Mouse (Mus musculus): ENCODE measurements around the gene Fam117a. TPM values are rescaled to one million over a fixed set of nuclear protein-coding genes. Genes with fewer than 3 reads are reported as not detected.
A peak's percentile ranks its signal among the peaks of the same experiment; 100 is the strongest.
"Not testable (repeated sequence)": the region's sequence is repeated elsewhere in the genome, so short reads cannot be mapped to it uniquely, and the experiment has no call there.

Fam117a gene
- polyA plus RNA-seq, 1 experiment from 2014 or later, result 2.2 TPM

DNA sequence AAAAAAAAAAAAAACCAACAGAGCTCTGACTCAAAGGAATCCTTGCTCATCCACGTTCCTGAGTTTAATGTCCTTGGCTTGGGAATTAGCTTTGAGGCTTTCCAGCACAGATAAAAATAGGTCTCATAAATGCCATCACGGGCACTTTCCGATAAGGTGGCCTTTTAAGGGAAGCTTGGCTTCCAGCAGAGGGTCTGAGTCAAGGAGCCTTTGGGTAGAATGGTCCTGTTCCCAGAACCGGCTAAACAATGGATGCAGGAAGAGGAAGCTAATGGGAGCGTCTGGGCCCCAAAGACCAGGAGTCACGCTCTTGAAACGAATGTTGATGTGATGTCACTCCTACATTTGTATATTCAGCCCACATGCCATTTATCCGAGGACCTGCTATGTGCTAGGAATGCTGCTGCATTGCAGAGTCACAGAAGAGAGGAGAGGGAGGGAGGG is 65.9 kb downstream of the Fam117a start:
- ATAC-seq (replicated peaks), result no peak
- H3K27me3 ChIP-seq (replicated peaks), result no peaks in the 10 kb centered on the region
- H3K36me3 ChIP-seq (replicated peaks), result no peaks in the 10 kb centered on the region
- H3K9ac ChIP-seq, result no peak overlapping the region
- 35% methylated on average over 8 of the region's 8 CpGs for WGBS
- H3K4me2 ChIP-seq, result no peak overlapping the region
- no peaks in the 10 kb centered on the region for H3K9me3 ChIP-seq
- H3K4me1 ChIP-seq, result 0 out of 2 replicates have a peak, but pooled peaks cover 5% of the 10 kb centered on the region
- no peak overlapping the region for H3K27ac ChIP-seq
- no peak overlapping the region for H3K4me3 ChIP-seq

DNA sequence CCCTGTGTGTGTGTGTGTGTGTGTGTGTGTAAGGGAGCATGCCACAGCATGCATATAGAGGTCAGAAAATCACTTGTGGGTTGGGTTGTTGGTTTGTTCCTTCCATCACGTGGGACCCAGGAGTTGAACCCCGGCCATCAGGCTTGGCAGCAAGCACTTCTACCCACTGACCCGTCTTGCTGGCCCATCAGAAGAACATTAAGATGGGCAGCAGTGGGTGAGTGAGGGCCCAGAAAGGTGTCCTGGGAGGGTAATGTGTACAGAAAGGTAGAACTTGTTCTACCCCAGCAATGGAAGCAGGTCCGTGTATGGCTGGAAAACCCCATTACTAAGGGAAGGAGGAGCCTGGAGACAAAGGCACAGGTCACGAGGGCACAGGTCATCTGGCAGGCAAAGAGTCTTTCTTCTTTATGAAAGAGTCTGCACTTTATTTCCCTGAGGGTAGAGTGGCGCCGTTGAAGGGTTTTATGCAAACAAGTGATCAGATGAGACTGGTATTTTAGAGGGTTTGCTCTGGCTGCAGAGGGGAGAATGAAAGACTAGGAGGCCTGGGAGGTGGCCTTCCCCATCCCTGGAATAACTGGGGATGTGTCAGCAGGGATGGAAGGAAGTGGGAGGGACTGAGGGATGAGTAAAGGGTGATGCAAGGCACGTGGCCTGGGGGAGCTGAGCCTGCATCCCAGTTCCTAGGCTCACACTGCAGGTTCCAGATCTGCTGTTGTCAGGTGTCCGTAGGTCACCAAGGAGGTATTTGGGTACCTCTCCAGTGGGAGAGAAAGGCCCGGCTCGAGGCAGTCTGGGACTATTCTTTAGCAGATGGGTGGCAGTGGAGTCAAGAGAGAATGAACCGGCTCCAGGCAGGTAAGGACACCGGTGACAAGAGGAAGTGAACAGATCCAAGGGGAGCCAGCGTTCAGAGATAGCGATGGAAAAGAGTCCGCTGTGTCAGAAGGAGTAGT is 66.8 kb downstream of the Fam117a start:
- Histone ChIP-seq H3K9me3 (no peaks in the 10 kb centered on the region), H3K4me3 (no peak overlapping the region)

DNA sequence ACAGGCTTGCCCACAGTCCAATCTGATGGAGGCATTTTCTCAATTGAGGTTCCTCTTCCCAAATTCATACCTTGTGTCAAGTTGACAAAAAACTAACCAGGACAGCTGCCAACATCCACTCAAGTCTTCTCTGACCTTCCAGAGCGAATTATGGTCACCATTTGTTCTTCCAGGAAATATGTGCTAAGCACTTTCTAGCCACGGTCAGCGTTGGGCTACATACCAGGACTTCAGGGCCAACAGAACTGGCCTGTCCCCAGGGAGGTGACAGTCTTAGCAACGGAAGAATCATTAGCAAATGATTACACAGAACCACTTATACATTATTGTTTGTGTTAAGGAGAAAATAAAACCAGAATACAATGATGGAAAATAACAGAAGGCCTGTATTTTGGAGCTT is 69.0 kb downstream of the Fam117a start:
- no peak overlapping the region for H3K27ac ChIP-seq
- H3K4me1 ChIP-seq, result no peaks in the 10 kb centered on the region
- H3K4me3 ChIP-seq, result no peak overlapping the region
- no peak overlapping the region for H3K4me2 ChIP-seq
- H3K9ac ChIP-seq, result no peak overlapping the region
- 82% methylated on average over 4 of the region's 4 CpGs for WGBS
- H3K27me3 ChIP-seq (replicated peaks), result no peaks in the 10 kb centered on the region
- no peaks in the 10 kb centered on the region for H3K36me3 ChIP-seq (replicated peaks)
- no peak for ATAC-seq (replicated peaks)
- H3K9me3 ChIP-seq, result no peaks in the 10 kb centered on the region

More for the DNA sequence above, 66.8 kb downstream of the Fam117a start:
- 65% methylated on average over 16 of the region's 16 CpGs for WGBS
- Histone ChIP-seq H3K27ac (no peak overlapping the region), H3K27me3 (replicated peaks) (no peaks in the 10 kb centered on the region), H3K9ac (no peak overlapping the region), H3K4me2 (no peak overlapping the region), H3K4me1 (0 out of 2 replicates have a peak, but pooled peaks cover 5% of the 10 kb centered on the region), H3K36me3 (replicated peaks) (no peaks in the 10 kb centered on the region)
- no peak for ATAC-seq (replicated peaks)

DNA sequence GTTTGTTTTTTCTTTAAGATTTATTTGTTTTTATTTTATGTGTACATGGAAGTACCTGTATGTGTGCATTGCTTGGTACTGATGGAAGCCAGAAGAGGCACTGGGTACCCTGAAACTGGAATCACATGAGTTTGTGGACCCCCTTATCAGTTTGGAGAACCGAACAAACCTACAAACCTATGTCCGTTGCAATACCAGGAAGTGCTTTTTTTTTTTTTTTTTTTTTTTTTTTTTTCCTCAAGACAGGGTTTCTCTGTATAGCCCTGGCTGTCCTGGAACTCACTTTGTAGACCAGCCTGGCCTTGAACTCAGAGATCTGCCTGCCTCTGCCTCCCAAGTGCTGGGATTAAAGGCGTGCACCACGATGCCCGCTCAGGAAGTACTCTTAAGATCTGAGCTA is 69.6 kb downstream of the Fam117a start:
- H3K36me3 ChIP-seq (replicated peaks); H3K27me3 ChIP-seq (replicated peaks); H3K4me1 ChIP-seq; ATAC-seq (replicated peaks); H3K9ac ChIP-seq; H3K9me3 ChIP-seq; H3K27ac ChIP-seq; H3K4me3 ChIP-seq; H3K4me2 ChIP-seq: not testable (repeated sequence)
- 95% methylated on average over 5 of the region's 5 CpGs for WGBS

DNA sequence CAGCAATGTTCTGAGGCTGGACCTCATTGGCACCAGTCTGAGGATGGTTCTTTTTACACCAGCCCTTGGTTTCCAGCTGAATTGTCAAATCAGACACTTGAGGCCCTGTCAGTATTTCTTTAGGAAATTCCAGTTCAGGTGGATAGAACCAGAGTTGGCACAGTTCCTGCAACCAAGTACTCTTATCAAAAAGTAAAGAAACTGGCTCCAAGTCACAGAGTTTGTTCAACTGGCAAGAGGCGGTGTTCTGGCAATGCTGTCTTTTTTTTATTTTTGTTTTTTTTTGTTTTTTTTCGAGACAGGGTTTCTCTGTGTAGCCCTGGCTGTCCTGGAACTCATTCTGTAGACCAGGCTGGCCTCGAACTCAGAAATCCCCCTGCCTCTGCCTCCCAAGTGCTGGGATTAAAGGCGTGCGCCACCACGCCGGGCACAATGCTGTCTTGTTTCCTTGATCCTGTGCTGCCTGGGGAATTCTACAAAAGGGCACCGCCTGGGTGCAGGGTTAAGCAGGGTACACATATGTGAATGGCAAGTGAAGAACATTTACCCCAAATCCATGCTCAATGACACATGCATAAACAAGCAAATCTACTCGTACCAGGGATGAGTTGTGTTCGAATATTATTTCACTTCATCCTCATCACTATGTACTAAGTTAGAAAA is 72.8 kb downstream of the Fam117a start:
- ATAC-seq (replicated peaks), result no peak
- H3K4me3 ChIP-seq, result no peak overlapping the region
- peaks cover 5% of the 10 kb centered on the region; the same call in 1 of the 2 replicates for H3K4me1 ChIP-seq

DNA sequence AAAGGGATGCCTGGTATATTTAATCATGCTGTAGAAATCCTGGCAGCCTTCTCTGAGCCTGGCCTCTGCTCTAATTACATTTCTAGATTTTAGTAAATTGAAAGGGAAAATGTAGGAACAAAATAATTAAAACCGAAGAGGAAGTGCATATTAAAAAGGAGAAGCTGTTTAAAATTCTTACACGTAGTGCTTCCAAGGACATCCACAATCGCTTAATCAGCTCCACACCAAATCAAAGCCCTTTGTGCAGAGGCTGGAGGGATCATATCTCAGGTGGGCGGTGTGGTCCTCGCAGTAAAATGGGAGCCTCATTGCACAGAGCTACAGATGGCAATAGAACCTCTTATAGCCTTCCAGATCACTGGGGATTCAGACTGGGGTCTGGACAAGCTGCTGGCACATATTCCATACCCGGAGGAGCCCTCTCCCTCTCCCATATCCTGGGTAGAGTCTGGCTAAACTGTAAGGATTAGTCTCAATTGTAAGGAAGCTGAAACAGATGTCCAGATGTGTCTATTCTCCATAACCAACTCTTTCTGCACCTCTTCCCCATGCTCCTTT is 74.7 kb downstream of the Fam117a start:
- Histone ChIP-seq H3K9me3 (no peaks in the 10 kb centered on the region), H3K27ac (peak overlapping the region; percentile 62), H3K4me2 (0 out of 2 replicates have a peak overlapping the region, but pooled peaks have one; percentile 9), H3K36me3 (replicated peaks) (no peaks in the 10 kb centered on the region), H3K4me1 (peaks cover 21% of the 10 kb centered on the region), H3K4me3 (no peak overlapping the region), H3K9ac (no peak overlapping the region), H3K27me3 (replicated peaks) (no peaks in the 10 kb centered on the region; the same call in 1 of the 2 replicates)
- no peak for ATAC-seq (replicated peaks)
- 45% methylated on average over 6 of the region's 6 CpGs for WGBS

More for the DNA sequence above, 72.8 kb downstream of the Fam117a start:
- WGBS, result 86% methylated on average over 10 of the region's 10 CpGs
- Histone ChIP-seq H3K27ac (no peak overlapping the region), H3K9me3 (no peaks in the 10 kb centered on the region), H3K4me2 (no peak overlapping the region), H3K36me3 (replicated peaks) (no peaks in the 10 kb centered on the region), H3K9ac (no peak overlapping the region), H3K27me3 (replicated peaks) (no peaks in the 10 kb centered on the region; the same call in 1 of the 2 replicates)

DNA sequence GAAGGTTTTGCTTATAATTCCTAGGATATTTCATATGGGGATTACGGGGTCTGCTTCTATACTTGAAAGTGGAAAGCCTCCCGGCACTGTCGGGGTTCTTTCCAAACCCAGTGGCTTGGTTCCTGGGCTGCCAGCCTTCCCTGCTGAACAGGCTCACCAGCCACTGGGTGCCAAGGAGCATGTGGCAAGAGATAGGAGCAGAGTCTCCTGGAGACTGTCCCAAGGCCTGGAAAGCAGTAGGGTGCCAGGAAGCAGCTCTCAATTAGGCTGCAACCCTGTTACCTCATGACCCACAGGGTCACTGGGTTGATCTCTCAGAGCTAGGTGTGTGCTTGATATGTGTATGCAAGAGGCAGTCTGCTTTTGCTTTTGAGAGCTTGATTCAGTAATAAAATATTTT is 75.8 kb downstream of the Fam117a start:
- H3K4me1 ChIP-seq, result peaks cover 24% of the 10 kb centered on the region
- no peak for ATAC-seq (replicated peaks)
- H3K9me3 ChIP-seq, result no peaks in the 10 kb centered on the region
- no peak overlapping the region for H3K9ac ChIP-seq
- H3K4me3 ChIP-seq, result no peak overlapping the region
- no peak overlapping the region for H3K4me2 ChIP-seq
- WGBS, result 95% methylated on average over 3 of the region's 3 CpGs
- no peaks in the 10 kb centered on the region; the same call in 1 of the 2 replicates for H3K27me3 ChIP-seq (replicated peaks)
- H3K27ac ChIP-seq, result no peak overlapping the region
- H3K36me3 ChIP-seq (replicated peaks), result no peaks in the 10 kb centered on the region

DNA sequence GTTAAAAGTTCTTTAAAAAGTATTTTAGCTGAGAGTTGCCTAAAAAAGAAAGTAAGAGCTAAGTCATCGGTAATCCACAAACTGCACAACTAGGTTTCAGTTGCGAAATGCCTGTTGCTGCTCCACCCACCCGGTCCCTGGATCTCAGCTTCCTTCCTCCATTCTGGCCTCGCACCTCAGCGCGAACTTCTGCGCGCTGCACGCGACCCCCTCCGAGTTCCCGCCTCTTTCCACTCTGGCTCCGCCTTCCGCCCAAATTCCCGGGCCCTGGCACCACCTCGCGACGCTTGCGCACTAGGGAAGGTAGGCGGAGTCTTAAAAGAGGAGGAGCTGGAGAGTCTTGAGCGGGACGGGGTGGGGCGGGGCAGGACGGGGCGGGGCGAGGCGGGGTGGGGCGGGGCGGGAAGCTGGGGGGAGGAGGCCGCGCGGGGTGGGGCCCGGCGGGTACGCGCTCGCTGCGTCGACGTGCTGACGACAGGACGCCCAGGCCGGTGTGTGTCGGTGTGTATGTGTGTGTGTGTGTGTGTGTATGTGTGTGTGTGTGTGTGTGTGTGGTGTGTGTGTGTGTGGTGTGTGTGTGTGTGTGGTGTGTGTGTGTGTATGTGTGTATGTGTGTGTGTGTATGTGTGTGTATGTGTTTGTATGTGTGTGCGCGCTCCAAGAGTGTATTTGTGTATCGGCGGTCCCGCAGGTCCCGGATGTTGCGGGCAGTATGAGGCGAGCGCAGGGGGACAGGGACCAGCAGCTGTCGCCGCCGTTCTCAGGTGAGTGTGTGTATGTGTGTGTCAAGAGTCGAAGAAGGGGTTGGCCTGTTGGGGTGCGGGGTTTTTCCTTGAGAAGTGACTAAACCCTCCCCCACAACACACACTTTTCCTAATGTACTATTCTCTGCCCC is 77.1 kb downstream of the Fam117a start, which contains the start of gene Spop:
Spop (plus strand) TSS at position 440 of the 895 bp plus-strand sequence.
- H3K4me3 ChIP-seq, result peak within 1 kb of the TSS; percentile 63
- ATAC-seq (replicated peaks), result peak; percentile 88
- peak within 1 kb of the TSS; percentile 95 for H3K27ac ChIP-seq
- peak within 1 kb of the TSS; percentile 77 for H3K9ac ChIP-seq
- WGBS, result 3% methylated on average over 39 of the region's 58 CpGs
- peaks cover 26% of the 10 kb centered on the region for H3K4me1 ChIP-seq
- H3K4me2 ChIP-seq, result peak within 1 kb of the TSS; percentile 69
- no peaks in the 10 kb centered on the region; the same call in 1 of the 2 replicates for H3K27me3 ChIP-seq (replicated peaks)
- H3K36me3 ChIP-seq (replicated peaks), result no peaks in the 10 kb centered on the region
- H3K9me3 ChIP-seq, result no peaks in the 10 kb centered on the region

DNA sequence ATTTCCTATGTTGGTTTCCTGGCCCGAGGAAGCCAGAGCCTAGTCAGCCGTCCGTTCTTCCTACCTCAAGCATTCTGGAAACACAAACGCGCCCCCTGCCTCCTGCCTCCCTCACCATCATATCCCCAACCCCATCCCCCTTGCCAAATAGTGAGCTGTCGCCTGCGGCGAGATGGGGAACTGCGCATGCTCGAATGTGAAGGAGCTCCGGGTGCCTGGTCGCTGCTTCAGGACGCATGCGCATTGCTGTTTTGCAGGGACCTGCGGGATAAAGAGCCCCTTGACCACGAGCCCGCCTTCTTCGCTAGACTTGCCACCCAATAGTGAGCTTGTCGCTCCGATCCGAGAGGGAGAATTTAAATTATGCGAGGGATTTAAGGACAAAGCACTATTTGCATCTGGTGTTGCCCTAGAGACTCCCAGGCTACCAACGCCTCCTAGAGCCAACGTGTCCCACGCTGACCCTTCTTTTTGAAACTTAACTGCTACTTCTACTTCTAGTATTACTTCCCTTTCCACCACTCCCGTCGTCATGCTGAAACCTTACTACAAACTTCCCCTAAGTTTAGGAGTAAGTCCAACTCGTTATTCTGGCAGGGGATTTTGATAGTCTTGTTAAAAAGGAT is 77.8 kb downstream of the Fam117a start:
- peaks cover 26% of the 10 kb centered on the region for H3K4me1 ChIP-seq
- no peaks in the 10 kb centered on the region; the same call in 1 of the 2 replicates for H3K27me3 ChIP-seq (replicated peaks)
- H3K36me3 ChIP-seq (replicated peaks), result no peaks in the 10 kb centered on the region
- H3K4me3 ChIP-seq, result peak overlapping the region; percentile 63
- H3K9ac ChIP-seq, result peak overlapping the region; percentile 77
- H3K27ac ChIP-seq, result peak overlapping the region; percentile 95
- peak; percentile 90 for ATAC-seq (replicated peaks)
- peak overlapping the region; percentile 69 for H3K4me2 ChIP-seq
- no peaks in the 10 kb centered on the region for H3K9me3 ChIP-seq
- under 1% methylated on average over 28 of the region's 28 CpGs for WGBS

DNA sequence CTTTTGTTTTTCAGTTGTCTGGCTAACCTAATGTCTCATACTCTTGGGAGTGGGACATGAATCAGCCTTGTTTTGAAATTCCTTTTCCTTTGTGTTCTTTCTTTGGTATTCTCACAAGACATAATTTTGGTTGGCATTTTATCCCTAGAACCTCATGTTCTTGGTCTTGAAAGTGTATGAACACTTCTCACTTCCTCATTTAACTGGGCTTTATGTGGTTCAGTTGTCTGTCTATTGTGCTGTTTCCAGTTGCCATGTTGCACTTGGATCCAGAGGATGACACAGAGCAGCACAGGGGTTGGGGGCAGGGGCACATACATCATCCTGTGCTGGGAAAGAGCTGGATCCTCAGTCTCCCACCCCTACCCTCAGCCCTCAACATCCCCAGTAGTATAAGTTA is 79.1 kb downstream of the Fam117a start:
- no peaks in the 10 kb centered on the region; the same call in 1 of the 2 replicates for H3K27me3 ChIP-seq (replicated peaks)
- no peak overlapping the region for H3K4me3 ChIP-seq
- H3K4me2 ChIP-seq, result peak overlapping the region; percentile 69
- peaks cover 26% of the 10 kb centered on the region for H3K4me1 ChIP-seq
- no peak overlapping the region for H3K27ac ChIP-seq
- no peak for ATAC-seq (replicated peaks)
- H3K9me3 ChIP-seq, result no peaks in the 10 kb centered on the region
- no peak overlapping the region for H3K9ac ChIP-seq
- no peaks in the 10 kb centered on the region for H3K36me3 ChIP-seq (replicated peaks)

DNA sequence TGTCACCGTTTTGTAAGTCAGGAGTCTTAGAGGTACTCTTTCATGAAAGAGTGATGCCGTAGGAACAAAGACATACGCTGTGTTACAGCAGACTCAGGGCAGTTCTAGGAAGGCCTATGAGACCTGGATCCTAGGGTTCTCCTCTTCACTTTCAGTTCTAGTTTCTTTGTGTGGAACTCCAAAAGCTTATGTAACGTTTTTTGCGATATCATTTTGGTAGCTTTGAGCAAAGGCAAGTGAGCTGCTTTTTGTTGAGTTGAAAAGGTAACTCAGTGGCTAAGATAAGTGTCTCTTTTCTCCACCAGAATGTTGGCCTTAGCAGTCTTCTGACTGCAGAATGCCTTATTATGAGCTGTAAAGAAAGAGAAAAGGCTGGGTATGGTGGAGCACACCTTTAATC is 80.5 kb downstream of the Fam117a start:
- Histone ChIP-seq H3K36me3 (replicated peaks) (no peaks in the 10 kb centered on the region), H3K9ac (no peak overlapping the region), H3K4me3 (no peak overlapping the region), H3K9me3 (no peaks in the 10 kb centered on the region), H3K27ac (no peak overlapping the region), H3K27me3 (replicated peaks) (no peaks in the 10 kb centered on the region), H3K4me1 (peaks cover 23% of the 10 kb centered on the region), H3K4me2 (no peak overlapping the region)
- 89% methylated on average over 5 of the region's 5 CpGs for WGBS
- no peak for ATAC-seq (replicated peaks)
